Mouse (Mus musculus) ES-E14 (cell line): Measurements from ENCODE around the gene Myo5c.

Experiments
- CHD2 ChIP-seq: IDR thresholded peaks from 2 replicates; pipeline ENCODE4 v1.6.1; 2014; ENCODE audit warnings: mild to moderate bottlenecking, low read depth, low read length, inconsistent platforms
- HCFC1 ChIP-seq: IDR thresholded peaks from 2 replicates; pipeline ENCODE4 v1.6.1; 2012; ENCODE audit warnings: low read length, inconsistent platforms, borderline replicate concordance; ENCODE audit not compliant: insufficient read depth
- MAFK ChIP-seq: IDR thresholded peaks from 2 replicates; pipeline ENCODE4 v1.6.1; 2014; ENCODE audit warnings: mild to moderate bottlenecking, low read depth, low read length, inconsistent platforms; ENCODE audit not compliant: insufficient read depth
- ZC3H11A ChIP-seq: IDR thresholded peaks from 2 replicates; pipeline ENCODE4 v1.6.1; 2012; ENCODE audit warnings: low read depth, mild to moderate bottlenecking, inconsistent platforms, low read length, borderline replicate concordance
- ZNF384 ChIP-seq: IDR thresholded peaks from 2 replicates; pipeline ENCODE4 v1.6.1; 2012; ENCODE audit warnings: low read depth, low read length, inconsistent platforms

- TF ChIP-seq ZNF384 (no peak), HCFC1 (no peak), ZC3H11A (no peak), CHD2 (no peak), MAFK (no peak)
Observed at GRCm38 (mm10) chr9:75193858-75194257, 38.0 kb upstream of the Myo5c start.
